Comparison of ENCODE assay signal across 8 mouse cellular contexts in genomic region chr13:29769647-29770436, GRCm38 (mm10).
A peak's percentile ranks its signal among the peaks of the same experiment; 100 is the strongest.
DNase-seq lines count a peak whose midpoint lies in the region; ATAC-seq lines count a peak whose summit lies in the region.

No protein-coding gene starts in this region.

- no peak overlapping the region for H3K27ac ChIP-seq in embryonic facial prominence, embryonic 11.5 days (replicated peaks; ENCODE audit: low read depth, low read length)
- peak overlapping the region; percentile 62; the same call in 1 of the 2 replicates for H3K27ac ChIP-seq in stomach, embryonic 14.5 days (ENCODE audit: low read length)

- H3K36me3 ChIP-seq in embryonic facial prominence, embryonic 11.5 days (replicated peaks; ENCODE audit: control insufficient read depth, insufficient read depth, low read depth, low read length): no peaks in the 10 kb centered on the region
- H3K36me3 ChIP-seq in stomach, embryonic 14.5 days (ENCODE audit: control insufficient read depth, insufficient read depth, low read length): no peaks in the 10 kb centered on the region

- H3K4me2 ChIP-seq in embryonic facial prominence, embryonic 11.5 days (ENCODE audit: low read depth, low read length): no peak overlapping the region
- no peak overlapping the region for H3K4me2 ChIP-seq in stomach, embryonic 14.5 days (replicated peaks; ENCODE audit: low read depth, low read length)

- no peaks in the 10 kb centered on the region for H3K9me3 ChIP-seq in embryonic facial prominence, embryonic 11.5 days (replicated peaks; ENCODE audit: control insufficient read depth, low read length)
- H3K9me3 ChIP-seq in stomach, embryonic 14.5 days (ENCODE audit: control insufficient read depth, low read depth, low read length): no peaks in the 10 kb centered on the region

- no peak overlapping the region for H3K4me3 ChIP-seq in embryonic facial prominence, embryonic 11.5 days (ENCODE audit: low read depth, low read length)
- H3K4me3 ChIP-seq in stomach, embryonic 14.5 days (ENCODE audit: low read depth, low read length): no peak overlapping the region

- no peak overlapping the region for H3K9ac ChIP-seq in embryonic facial prominence, embryonic 11.5 days (replicated peaks; ENCODE audit: low read length)
- H3K9ac ChIP-seq in stomach, embryonic 14.5 days (replicated peaks; ENCODE audit: low read depth, low read length): no peak overlapping the region

- peak; percentile 39 for DNase-seq in adrenal gland, adult 2 months
- DNase-seq in adrenal gland, adult 18-20 months (ENCODE audit: low spot score in 2 of 2): no peak
- DNase-seq in A20 (ENCODE audit: low read depth, low spot score): peak; percentile 50
- DNase-seq in embryonic facial prominence, embryonic 11.5 days (ENCODE audit: low spot score): peak; percentile 74
- DNase-seq in heart, postnatal 4 days: peak; percentile 52
- peak; percentile 77 to 84 for DNase-seq in kidney, postnatal 4 days

- H3K4me1 ChIP-seq in embryonic facial prominence, embryonic 11.5 days (ENCODE audit: control insufficient read depth, insufficient read depth, low read length): no peaks in the 10 kb centered on the region; the same call in 1 of the 2 replicates
- peaks cover 36% of the 10 kb centered on the region for H3K4me1 ChIP-seq in stomach, embryonic 14.5 days (ENCODE audit: control insufficient read depth, insufficient read depth, low read length)

- WGBS in embryonic facial prominence, embryonic 11.5 days: 23% methylated on average over 12 of the region's 12 CpGs
- 17% methylated on average over 12 of the region's 12 CpGs for WGBS in stomach, embryonic 14.5 days

- peak; percentile 79 for ATAC-seq in embryonic facial prominence, embryonic 11.5 days (replicated peaks; ENCODE audit: insufficient number of reproducible peaks, low FRiP score, low TSS enrichment, low read depth)
- peak; percentile 33 for ATAC-seq in megakaryocyte, adult 5-6 weeks (ENCODE audit: poor library complexity, severe bottlenecking)
- peak; percentile 76; the same call in 1 of the 2 replicates for ATAC-seq in stomach, embryonic 14.5 days (ENCODE audit: insufficient number of reproducible peaks, insufficient read depth, low FRiP score, low read depth)

- no peaks in the 10 kb centered on the region for H3K27me3 ChIP-seq in embryonic facial prominence, embryonic 11.5 days (ENCODE audit: control insufficient read depth, insufficient read depth, low read length)
- no peaks in the 10 kb centered on the region for H3K27me3 ChIP-seq in stomach, embryonic 14.5 days (ENCODE audit: control insufficient read depth, insufficient read depth, low read length)

Comparison
In these comparisons a context has a peak if more than half of its experiments do, and no peak if none do; other contexts are left out.
1. DNase-seq: peak in adrenal gland, adult 2 months (single experiment), A20 (single experiment), embryonic facial prominence, embryonic 11.5 days (single experiment), heart, postnatal 4 days (single experiment) and kidney, postnatal 4 days (2 of 2); none in adrenal gland, adult 18-20 months (0 of 2).
2. Peak in every context shown above with its lines, with median percentiles within 50 percentile points of each other: ATAC-seq.